Mouse (Mus musculus) intestine, embryonic 16.5 days (tissue): ENCODE measurements around the gene Col9a2. TPM values are rescaled to one million over a fixed set of nuclear protein-coding genes. Genes with fewer than 3 reads are reported as not detected.
"Not testable (repeated sequence)": the region's sequence is repeated elsewhere in the genome, so short reads cannot be mapped to it uniquely, and the experiment has no call there.

Experiments
- ATAC-seq: fragments of 200-750 bp; cut with Nextera tagmentation; 2 replicates; pipeline ENCODE4 v1.8.0; 2017; ENCODE audit warnings: moderate TSS enrichment, moderate library complexity
- H3K27ac ChIP-seq: fragments of 300-500 bp; sonication (generic); 2 replicates; pipeline ENCODE4 v1.5.1; 2014; ENCODE audit warnings: mild to moderate bottlenecking, low read length
- H3K27me3 ChIP-seq: fragments of 300-500 bp; sonication (generic); replicated peaks from 2 replicates; pipeline ENCODE4 v1.6.1; 2014; ENCODE audit warnings: low read length, control low read depth, mixed read lengths; ENCODE audit not compliant: control insufficient read depth, insufficient read depth
- H3K36me3 ChIP-seq: fragments of 300-500 bp; sonication (generic); 2 replicates; pipeline ENCODE4 v1.6.1; 2014; ENCODE audit warnings: low read length, control low read depth; ENCODE audit not compliant: control insufficient read depth, insufficient read depth
- H3K4me1 ChIP-seq: fragments of 300-500 bp; sonication (generic); 2 replicates; pipeline ENCODE4 v1.6.1; 2014; ENCODE audit warnings: low read length, control low read depth, mixed read lengths; ENCODE audit not compliant: control insufficient read depth, insufficient read depth
- H3K4me2 ChIP-seq: fragments of 300-500 bp; sonication (generic); 2 replicates; pipeline ENCODE4 v1.6.1; 2014; ENCODE audit warnings: low read depth, low read length, control low read depth
- H3K4me3 ChIP-seq: fragments of 300-500 bp; sonication (generic); 2 replicates; pipeline ENCODE4 v1.5.1; 2014; ENCODE audit warnings: mild to moderate bottlenecking, low read length
- H3K9ac ChIP-seq: fragments of 300-500 bp; sonication (generic); 2 replicates; pipeline ENCODE4 v1.6.1; 2014; ENCODE audit warnings: low read depth, low read length
- H3K9me3 ChIP-seq: fragments of 300-500 bp; sonication (generic); 2 replicates; pipeline ENCODE4 v1.6.1; 2016; ENCODE audit warnings: low read length, control low read depth; ENCODE audit not compliant: control insufficient read depth
- WGBS: fragments of 180-500 bp; shearing (Covaris S2); extraction: QIAGEN DNeasy Blood & Tissue Kit; methylation state at CpG from one replicate; pipeline ENCODE4 v1.1.7; 2014; 5-methylcytosine and 5-hydroxymethylcytosine counted together
- polyA plus RNA-seq: library from polyadenylated mRNA; unstranded; fragments of >200 nt; fragmentation: Nextera tagmentation; extraction: Ambion mirVana; gene quantifications from 2 replicates; pipeline ENCODE4 v1.2.1, GENCODE M21; 2015

The Col9a2 gene
- polyA plus RNA-seq, 1 experiment from 2014 or later, result 4.5 TPM

GRCm38 (mm10) chr4:121057032-121057431, 17.8 kb downstream of the Col9a2 start:
- Histone ChIP-seq H3K4me2 (no peak overlapping the region), H3K4me3 (no peak overlapping the region), H3K9me3 (no peaks in the 10 kb centered on the region), H3K27ac (no peak overlapping the region), H3K4me1 (no peaks in the 10 kb centered on the region), H3K27me3 (no peaks in the 10 kb centered on the region), H3K36me3 (no peaks in the 10 kb centered on the region), H3K9ac (no peak overlapping the region)
- no peak for ATAC-seq
- WGBS, result 58% methylated on average over 2 of the region's 2 CpGs

DNA sequence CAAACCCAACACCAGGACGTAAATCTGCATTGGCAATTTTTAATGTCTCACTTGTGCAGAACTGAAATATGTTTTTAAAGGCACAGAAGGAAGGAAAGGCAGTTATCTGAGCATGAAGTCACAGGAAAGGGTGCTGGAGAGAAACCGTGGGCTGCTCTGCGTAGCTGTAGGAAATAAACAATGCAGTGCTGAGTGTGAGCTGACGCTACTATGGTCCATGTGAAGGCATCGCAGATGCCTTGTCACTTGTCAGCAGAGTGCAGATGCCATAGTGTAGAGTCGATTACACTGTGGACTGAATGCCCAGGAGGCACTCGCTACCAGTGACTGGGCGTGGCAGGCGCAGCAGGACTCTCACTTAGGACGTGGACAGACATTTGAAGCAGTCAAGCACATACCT, 20.0 kb downstream of the Col9a2 start:
- not testable (repeated sequence) for H3K36me3 ChIP-seq, H3K4me1 ChIP-seq, ATAC-seq, H3K27me3 ChIP-seq, H3K9me3 ChIP-seq, H3K9ac ChIP-seq, H3K27ac ChIP-seq, H3K4me2 ChIP-seq, H3K4me3 ChIP-seq
- 88% methylated on average over 10 of the region's 10 CpGs for WGBS

GRCm38 (mm10) chr4:121065336-121065735, 26.2 kb downstream of the Col9a2 start:
- no peak for ATAC-seq

GRCm38 (mm10) chr4:121074250-121074649, 35.1 kb downstream of the Col9a2 start:
- Histone ChIP-seq H3K4me3 (no peak overlapping the region), H3K9ac (no peak overlapping the region), H3K4me1 (no peaks in the 10 kb centered on the region), H3K36me3 (peaks cover 5% of the 10 kb centered on the region; the same call in 1 of the 2 replicates), H3K27me3 (no peaks in the 10 kb centered on the region), H3K9me3 (no peaks in the 10 kb centered on the region), H3K27ac (no peak overlapping the region), H3K4me2 (no peak overlapping the region)
- no peak for ATAC-seq
- WGBS, result 91% methylated on average over 4 of the region's 4 CpGs

More at GRCm38 (mm10) chr4:121065336-121065735, 26.2 kb downstream of the Col9a2 start:
- Histone ChIP-seq H3K4me1 (no peaks in the 10 kb centered on the region), H3K27ac (no peak overlapping the region), H3K27me3 (no peaks in the 10 kb centered on the region), H3K9me3 (no peaks in the 10 kb centered on the region), H3K4me2 (no peak overlapping the region), H3K36me3 (peaks cover 8% of the 10 kb centered on the region), H3K9ac (no peak overlapping the region), H3K4me3 (no peak overlapping the region)
- WGBS, result 65% methylated on average over 2 of the region's 2 CpGs

GRCm38 (mm10) chr4:121077915-121078646, 38.9 kb downstream of the Col9a2 start:
- no peaks in the 10 kb centered on the region for H3K27me3 ChIP-seq
- peaks cover 5% of the 10 kb centered on the region; the same call in 1 of the 2 replicates for H3K36me3 ChIP-seq
- H3K4me2 ChIP-seq, result no peak overlapping the region
- no peak overlapping the region for H3K27ac ChIP-seq
- no peaks in the 10 kb centered on the region for H3K9me3 ChIP-seq
- no peak overlapping the region for H3K9ac ChIP-seq
- ATAC-seq, result no peak
- H3K4me3 ChIP-seq, result no peak overlapping the region
- WGBS, result 68% methylated on average over 3 of the region's 3 CpGs
- no peaks in the 10 kb centered on the region for H3K4me1 ChIP-seq

DNA sequence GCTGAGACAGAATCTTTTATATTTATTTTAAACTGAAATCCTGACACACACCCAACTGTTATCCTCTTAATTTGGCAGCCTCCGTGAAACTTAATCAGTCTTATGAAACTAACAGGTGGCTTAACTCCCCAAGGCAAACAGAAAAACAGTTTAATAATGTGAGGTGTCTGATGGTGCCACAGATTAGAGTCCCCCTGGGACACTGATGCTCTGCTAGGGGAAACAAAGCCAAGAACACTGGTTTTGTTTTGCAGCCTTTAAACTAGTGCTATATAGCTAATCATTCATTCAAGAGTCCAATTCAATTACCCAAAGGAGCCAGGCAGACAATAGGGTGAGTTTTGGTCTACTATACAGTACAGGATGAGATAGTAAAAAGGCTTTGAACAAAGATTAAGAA, 41.2 kb downstream of the Col9a2 start:
- H3K9me3 ChIP-seq, result no peaks in the 10 kb centered on the region
- no peaks in the 10 kb centered on the region for H3K4me1 ChIP-seq
- ATAC-seq, result no peak
- no peak overlapping the region for H3K9ac ChIP-seq
- H3K4me2 ChIP-seq, result no peak overlapping the region
- no peaks in the 10 kb centered on the region for H3K27me3 ChIP-seq
- H3K27ac ChIP-seq, result no peak overlapping the region
- peaks cover 3% of the 10 kb centered on the region for H3K36me3 ChIP-seq
- no peak overlapping the region for H3K4me3 ChIP-seq
- 79% methylated on average over 1 of the region's 1 CpGs for WGBS

DNA sequence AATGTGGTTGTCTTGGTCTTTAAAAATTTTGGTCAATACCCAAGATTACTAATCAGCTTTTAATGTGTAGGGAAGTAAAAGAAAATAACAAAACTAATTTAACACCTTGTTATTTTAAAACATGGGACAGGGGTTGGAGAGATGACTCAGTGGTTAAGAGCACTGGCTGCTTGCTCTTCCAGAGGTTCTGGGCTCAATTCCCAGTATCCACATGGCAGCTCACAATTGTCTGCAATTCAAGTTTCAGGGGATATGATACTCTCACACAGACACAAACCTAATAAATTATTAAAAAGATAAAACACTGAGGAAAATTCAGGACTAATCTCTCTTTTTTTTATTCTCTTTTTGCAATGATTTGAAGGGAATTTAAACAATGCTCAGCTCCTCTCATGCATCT, 45.3 kb downstream of the Col9a2 start:
- H3K4me3 ChIP-seq, result no peak overlapping the region
- no peak overlapping the region for H3K27ac ChIP-seq
- no peak overlapping the region for H3K9ac ChIP-seq
- no peaks in the 10 kb centered on the region for H3K4me1 ChIP-seq
- no peaks in the 10 kb centered on the region for H3K27me3 ChIP-seq
- ATAC-seq, result no peak
- peaks cover 3% of the 10 kb centered on the region for H3K36me3 ChIP-seq
- H3K9me3 ChIP-seq, result no peaks in the 10 kb centered on the region
- no peak overlapping the region for H3K4me2 ChIP-seq

DNA sequence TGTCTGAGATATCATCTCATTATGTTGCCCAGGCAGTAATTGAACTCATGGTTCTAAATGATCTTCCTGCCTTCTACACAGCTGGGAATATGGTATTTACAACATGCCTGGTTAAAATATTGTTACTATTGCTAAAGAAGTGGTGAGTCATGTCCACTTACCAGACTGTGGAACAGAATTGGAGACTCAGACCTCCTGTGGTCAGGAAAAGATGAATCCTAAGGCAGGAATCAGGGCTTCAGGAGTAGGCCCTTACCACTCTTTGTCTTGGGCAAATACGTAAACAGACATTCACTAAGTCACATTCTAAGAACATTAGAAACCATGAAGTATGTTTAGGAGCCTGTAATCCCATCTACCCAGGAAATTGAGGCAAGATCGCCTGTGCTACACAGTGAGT, 49.5 kb downstream of the Col9a2 start:
- Histone ChIP-seq H3K9me3 (no peaks in the 10 kb centered on the region), H3K4me2 (no peak overlapping the region), H3K36me3 (peaks cover 8% of the 10 kb centered on the region; the same call in 1 of the 2 replicates), H3K4me1 (no peaks in the 10 kb centered on the region), H3K9ac (no peak overlapping the region), H3K27me3 (no peaks in the 10 kb centered on the region), H3K4me3 (no peak overlapping the region), H3K27ac (no peak overlapping the region)
- no peak for ATAC-seq
- WGBS, result 92% methylated on average over 2 of the region's 2 CpGs

- H3K4me3 ChIP-seq, result no peak overlapping the region
- no peak for ATAC-seq
- H3K9ac ChIP-seq, result no peak overlapping the region
- H3K9me3 ChIP-seq, result no peaks in the 10 kb centered on the region
- H3K4me2 ChIP-seq, result no peak overlapping the region
- peaks cover 12% of the 10 kb centered on the region for H3K36me3 ChIP-seq
- H3K27ac ChIP-seq, result no peak overlapping the region
- no peaks in the 10 kb centered on the region for H3K4me1 ChIP-seq
- no peaks in the 10 kb centered on the region for H3K27me3 ChIP-seq
- WGBS, result 84% methylated on average over 4 of the region's 4 CpGs
Observed at GRCm38 (mm10) chr4:121090211-121090610, 51.0 kb downstream of the Col9a2 start.
